22 mouse cellular contexts compared by ENCODE assay signal in the genomic region with DNA sequence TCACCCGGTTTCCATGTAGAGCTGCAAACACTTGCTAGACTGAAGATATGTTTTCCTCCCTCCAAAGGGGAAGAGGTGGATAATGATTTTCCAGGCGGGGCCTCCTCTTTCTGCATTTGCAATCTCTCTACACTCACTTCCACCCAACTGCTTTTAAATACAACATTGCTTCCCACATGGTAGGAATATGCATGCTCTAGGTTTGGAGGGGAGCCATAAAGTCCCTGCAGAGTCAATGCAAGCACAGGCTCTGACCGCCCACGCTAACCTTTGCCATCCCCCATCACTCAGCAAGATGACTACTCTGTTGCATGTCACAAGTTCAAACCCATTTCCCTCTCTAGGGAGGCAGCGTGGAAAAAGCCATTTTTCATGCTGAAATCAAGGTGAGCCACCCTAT.
"Had no signal": no experiment of that assay in that cellular context is flagged by ENCODE, and none has a peak within 500 bp of the region (broad histone marks: within the 10 kb centered on the region; RNA-seq: fewer than 3 reads in every experiment).

No protein-coding gene starts in this region.

- H3K9ac ChIP-seq: liver, postnatal 0 days; lung, embryonic 15.5 days; midbrain, embryonic 12.5 days; neural tube, embryonic 13.5 days; neural tube, embryonic 15.5 days; stomach, embryonic 15.5 days had no signal

- H3K27me3 ChIP-seq: lung, embryonic 15.5 days; midbrain, embryonic 12.5 days; neural tube, embryonic 13.5 days; neural tube, embryonic 15.5 days; stomach, embryonic 15.5 days had no signal

- H3K4me2 ChIP-seq: lung, embryonic 15.5 days; midbrain, embryonic 12.5 days; neural tube, embryonic 13.5 days; neural tube, embryonic 15.5 days; stomach, embryonic 15.5 days had no signal

- DNase-seq: liver, postnatal 0 days; lung, adult 2 months; lung, postnatal 14 days; lung, postnatal 36 days; midbrain, embryonic 14.5 days; retina, postnatal 1 day; right cerebral cortex, adult 18-20 months; right cerebral cortex, postnatal 25 days; thymus, adult 2 months; thymus, postnatal 25 days; thymus, postnatal 4 days had no signal

- H3K36me3 ChIP-seq: lung, embryonic 15.5 days; midbrain, embryonic 10.5 days; midbrain, embryonic 12.5 days; neural tube, embryonic 13.5 days; neural tube, embryonic 15.5 days; stomach, embryonic 15.5 days had no signal

- H3K4me1 ChIP-seq: lung, embryonic 15.5 days; midbrain, embryonic 10.5 days; midbrain, embryonic 12.5 days; neural tube, embryonic 13.5 days; neural tube, embryonic 15.5 days; stomach, embryonic 15.5 days had no signal

- H3K9me3 ChIP-seq: lung, embryonic 15.5 days; midbrain, embryonic 10.5 days; midbrain, embryonic 12.5 days; neural tube, embryonic 13.5 days; neural tube, embryonic 15.5 days; stomach, embryonic 15.5 days had no signal

- ATAC-seq: liver, postnatal 0 days; lung, postnatal 0 days; midbrain, embryonic 16.5 days had no signal

- H3K27ac ChIP-seq: lung, embryonic 15.5 days; macrophage; midbrain, embryonic 10.5 days; midbrain, embryonic 12.5 days; neural tube, embryonic 13.5 days; neural tube, embryonic 15.5 days; stomach, embryonic 15.5 days; stomach, postnatal 0 days had no signal

- H3K4me3 ChIP-seq: lung, embryonic 15.5 days; midbrain, embryonic 10.5 days; midbrain, embryonic 12.5 days; myocyte; neural tube, embryonic 13.5 days; neural tube, embryonic 15.5 days; stomach, embryonic 15.5 days had no signal
